Comparison of ENCODE assay signal across 8 mouse cellular contexts in the genomic region with DNA sequence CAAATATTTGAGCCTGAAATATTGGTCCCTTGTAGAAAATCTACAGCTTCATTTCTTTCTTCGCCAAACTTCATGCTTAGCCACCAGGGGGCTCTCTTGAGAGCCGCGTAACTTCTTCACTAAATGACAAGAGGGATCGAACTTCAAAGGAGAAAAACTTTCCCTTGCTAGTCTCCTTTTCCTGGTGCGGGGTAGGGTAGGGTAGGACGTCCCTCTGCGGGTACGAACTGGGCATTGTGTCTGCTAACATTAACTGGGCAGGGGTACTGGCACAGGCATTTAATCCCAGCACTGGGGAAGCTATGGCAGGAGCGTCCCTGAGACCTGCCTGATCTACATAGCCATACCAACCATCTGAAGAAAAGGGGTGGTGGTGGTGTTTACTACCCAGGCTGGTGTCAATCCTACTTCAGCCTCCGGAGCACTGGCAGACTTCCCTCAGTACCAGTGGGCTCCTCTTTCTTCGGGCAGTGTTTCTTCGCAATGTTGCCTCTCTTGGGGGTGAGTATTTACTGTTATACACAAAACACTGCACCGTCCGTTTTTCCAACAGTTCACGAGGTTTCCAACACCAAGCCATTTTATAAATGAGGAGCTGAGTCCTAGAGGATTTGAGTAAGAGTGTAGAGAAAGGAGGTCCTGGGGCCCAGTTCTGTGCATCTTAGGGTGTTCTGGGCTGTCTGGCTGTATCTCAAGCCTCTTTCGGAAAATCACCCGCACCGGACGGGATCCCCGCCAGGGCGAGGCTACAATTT. TPM values are rescaled to one million over a fixed set of nuclear protein-coding genes. Genes with fewer than 3 reads are reported as not detected.
DNase-seq lines count a peak whose midpoint lies in the region; ATAC-seq and TF ChIP-seq lines count a peak whose summit lies in the region.

No protein-coding gene starts in this region.

- ATAC-seq in CD4-positive, CD25-positive, alpha-beta regulatory T cell, adult 4 months = peak; percentile 57
- no peak for ATAC-seq in neural tube, embryonic 12.5 days (ENCODE audit: low FRiP score, low read depth)

- H3K9me3 ChIP-seq in neural tube, embryonic 12.5 days = no peaks in the 10 kb centered on the region

- intact Hi-C loops in heart, adult 2 months (cut with DNase I) = loop anchor here (1.0 to 10.0 kb wide), 3 partner anchors 17 to 206 kb away; no protein-coding TSS in a partner anchor

- H3K9ac ChIP-seq in heart, adult 2 months (ENCODE audit: low read depth, low read length) = peak overlapping the region; percentile 28
- H3K9ac ChIP-seq in neural tube, embryonic 12.5 days = 0 out of 2 replicates have a peak overlapping the region, but pooled peaks have one; percentile 92

- H3K79me2 ChIP-seq in heart, adult 2 months (replicated peaks; ENCODE audit: control insufficient read depth, insufficient read depth, low read length) = no peaks in the 10 kb centered on the region

- peak; percentile 86 for TF ChIP-seq CTCF in heart, adult 2 months (IDR thresholded peaks at IDR 0.05)
- peak; percentile 56 for TF ChIP-seq CTCF in kidney, adult 2 months (conservative IDR thresholded peaks at IDR 0.05; ENCODE audit: insufficient read depth, insufficient read length, low read depth, low read length)

- H3K27me3 ChIP-seq in heart, adult 2 months (ENCODE audit: control insufficient read depth, insufficient read depth, low read length) = no peaks in the 10 kb centered on the region
- H3K27me3 ChIP-seq in kidney, adult 2 months (replicated peaks; ENCODE audit: control insufficient read depth, insufficient read depth, low read length) = no peaks in the 10 kb centered on the region
- no peaks in the 10 kb centered on the region for H3K27me3 ChIP-seq in neural tube, embryonic 12.5 days (replicated peaks)

- under 1% methylated on average over 21 of the region's 21 CpGs for WGBS in heart, adult 2 months
- 1% methylated on average over 21 of the region's 21 CpGs for WGBS in kidney, adult 2 months
- WGBS in neural tube, embryonic 12.5 days = under 1% methylated on average over 21 of the region's 21 CpGs

- TF ChIP-seq EP300 in heart, adult 2 months (IDR thresholded peaks at IDR 0.05; ENCODE audit: insufficient read depth, low read depth, low read length) = no peak

- TF ChIP-seq POLR2A in heart, adult 2 months (IDR thresholded peaks at IDR 0.05; ENCODE audit: insufficient read depth, low read depth, low read length) = no peak
- TF ChIP-seq POLR2A in kidney, adult 2 months (IDR thresholded peaks at IDR 0.05; ENCODE audit: low read depth, low read length) = no peak

- peak; percentile 70 for DNase-seq in 416B (ENCODE audit: low read depth)
- peak; percentile 51 for DNase-seq in c-Kit-positive CD71-positive TER-119-positive erythroid progenitor cells, embryonic 14.5 days (ENCODE audit: low spot score)
- peak; percentile 53 to 67 for DNase-seq in heart, adult 2 months
- DNase-seq in kidney, adult 2 months = peak; percentile 73
- peak; percentile 40 to 62 for DNase-seq in lung, adult 18-20 months
- DNase-seq in urinary bladder, adult 18-20 months (ENCODE audit: low spot score in 2 of 2) = no peak

- peak overlapping the region; percentile 83 for H3K27ac ChIP-seq in heart, adult 2 months
- no peak overlapping the region for H3K27ac ChIP-seq in kidney, adult 2 months (ENCODE audit: insufficient read depth, low read depth, low read length)
- no peak overlapping the region for H3K27ac ChIP-seq in neural tube, embryonic 12.5 days

- H3K4me3 ChIP-seq in heart, adult 2 months = peak overlapping the region; percentile 74
- H3K4me3 ChIP-seq in kidney, adult 2 months (ENCODE audit: insufficient read depth, low read depth, low read length) = peak overlapping the region; percentile 57
- peak overlapping the region; percentile 78 for H3K4me3 ChIP-seq in neural tube, embryonic 12.5 days

- H3K36me3 ChIP-seq in heart, adult 2 months (ENCODE audit: control insufficient read depth, insufficient read depth, low read length) = no peaks in the 10 kb centered on the region
- H3K36me3 ChIP-seq in kidney, adult 2 months (ENCODE audit: control insufficient read depth, insufficient read depth, low read length) = no peaks in the 10 kb centered on the region
- peaks cover 2% of the 10 kb centered on the region for H3K36me3 ChIP-seq in neural tube, embryonic 12.5 days

- H3K4me2 ChIP-seq in neural tube, embryonic 12.5 days (replicated peaks) = peak overlapping the region; percentile 94

- peaks cover 7% of the 10 kb centered on the region for H3K4me1 ChIP-seq in heart, adult 2 months (ENCODE audit: control insufficient read depth, insufficient read depth, low read length)
- no peaks in the 10 kb centered on the region for H3K4me1 ChIP-seq in kidney, adult 2 months (ENCODE audit: control insufficient read depth, insufficient read depth, low read length)
- peaks cover 51% of the 10 kb centered on the region for H3K4me1 ChIP-seq in neural tube, embryonic 12.5 days

RNA-seq across cellular contexts. Expression of gene Nes, which starts 0.5 kb away (rescaled TPM):
- not detected for polyA plus RNA-seq in CD4-positive, CD25-positive, alpha-beta regulatory T cell, adult 4 months (2017; shearing (Covaris generic))
- 10 to 100 TPM; 14.7 to 22.8 TPM for total RNA-seq in heart, adult 2 months (2021)
- 6.2 and 10.0 TPM in 2 replicates for polyA plus RNA-seq in heart, adult 2 months (2012; rRNA removed)
- 7.2 and 7.5 TPM in 2 replicates for polyA plus RNA-seq in kidney, adult 2 months (2012; rRNA removed)
- polyA plus RNA-seq in neural tube, embryonic 12.5 days (2016; fragmentation: Nextera tagmentation; extraction: Ambion mirVana) = 140 and 169 TPM in 2 replicates

RNA-seq across cellular contexts. Expression of gene Crabp2, which starts 21.9 kb away (rescaled TPM):
- not detected for polyA plus RNA-seq in CD4-positive, CD25-positive, alpha-beta regulatory T cell, adult 4 months (2017; shearing (Covaris generic))
- total RNA-seq in heart, adult 2 months (2021) = under 1 TPM in 1 of 2 experiments, not detected in 1; 0.25 TPM
- polyA plus RNA-seq in heart, adult 2 months (2012; rRNA removed) = not detected in 2 replicates
- 0.88 and 0.94 TPM in 2 replicates for polyA plus RNA-seq in kidney, adult 2 months (2012; rRNA removed)
- polyA plus RNA-seq in neural tube, embryonic 12.5 days (2016; fragmentation: Nextera tagmentation; extraction: Ambion mirVana) = 372 and 405 TPM in 2 replicates

RNA-seq across cellular contexts. Expression of gene Bcan, which starts 29.7 kb away (rescaled TPM):
- polyA plus RNA-seq in CD4-positive, CD25-positive, alpha-beta regulatory T cell, adult 4 months (2017; shearing (Covaris generic)) = not detected
- total RNA-seq in heart, adult 2 months (2021) = under 1 TPM in 1 of 2 experiments, not detected in 1; 0.09 TPM
- polyA plus RNA-seq in heart, adult 2 months (2012; rRNA removed) = 0.32 and 0.55 TPM in 2 replicates
- polyA plus RNA-seq in kidney, adult 2 months (2012; rRNA removed) = 0.34 and 0.48 TPM in 2 replicates
- 2.4 and 4.1 TPM in 2 replicates for polyA plus RNA-seq in neural tube, embryonic 12.5 days (2016; fragmentation: Nextera tagmentation; extraction: Ambion mirVana)

RNA-seq across cellular contexts. Expression of gene Rrnad1, which starts 39.8 kb away (rescaled TPM):
- 10 to 100 TPM; 24.4 to 28.2 TPM for polyA plus RNA-seq in CD4-positive, CD25-positive, alpha-beta regulatory T cell, adult 4 months (2017; shearing (Covaris generic))
- 1 to 10 TPM; 4.7 to 5.5 TPM for total RNA-seq in heart, adult 2 months (2021)
- 17.2 and 18.7 TPM in 2 replicates for polyA plus RNA-seq in heart, adult 2 months (2012; rRNA removed)
- 19.3 and 27.3 TPM in 2 replicates for polyA plus RNA-seq in kidney, adult 2 months (2012; rRNA removed)
- polyA plus RNA-seq in neural tube, embryonic 12.5 days (2016; fragmentation: Nextera tagmentation; extraction: Ambion mirVana) = 22.2 TPM in 2 replicates

RNA-seq across cellular contexts. Expression of gene Isg20l2, which starts 40.2 kb away (rescaled TPM):
- polyA plus RNA-seq in CD4-positive, CD25-positive, alpha-beta regulatory T cell, adult 4 months (2017; shearing (Covaris generic)) = 10 to 100 TPM in 1 of 2 experiments, 1 to 10 TPM in 1; 8.5 to 15.1 TPM
- total RNA-seq in heart, adult 2 months (2021) = 10 to 100 TPM; 10.6 to 10.9 TPM
- polyA plus RNA-seq in heart, adult 2 months (2012; rRNA removed) = 6.2 and 10.8 TPM in 2 replicates
- 11.0 and 11.5 TPM in 2 replicates for polyA plus RNA-seq in kidney, adult 2 months (2012; rRNA removed)
- 60.7 and 64.1 TPM in 2 replicates for polyA plus RNA-seq in neural tube, embryonic 12.5 days (2016; fragmentation: Nextera tagmentation; extraction: Ambion mirVana)

Comparison
In these comparisons a context has a peak if more than half of its experiments do, and no peak if none do; other contexts are left out.
1. DNase-seq: peak in 416B (single experiment), c-Kit-positive CD71-positive TER-119-positive erythroid progenitor cells, embryonic 14.5 days (single experiment), heart, adult 2 months (2 of 2), kidney, adult 2 months (single experiment) and lung, adult 18-20 months (2 of 2); none in urinary bladder, adult 18-20 months (0 of 2).
2. RNA of gene Nes, which starts 0.5 kb away (polyA plus RNA-seq): 140 to 169 TPM in neural tube, embryonic 12.5 days; 7.2 to 7.5 TPM in kidney, adult 2 months, 6.2 to 10.0 TPM in heart, adult 2 months and not detected in CD4-positive, CD25-positive, alpha-beta regulatory T cell, adult 4 months; every median in the first group is over 10 times any median in the second.
3. RNA of gene Crabp2, which starts 21.9 kb away (polyA plus RNA-seq): 372 to 405 TPM in neural tube, embryonic 12.5 days; 0.88 to 0.94 TPM in kidney, adult 2 months, not detected in heart, adult 2 months and not detected in CD4-positive, CD25-positive, alpha-beta regulatory T cell, adult 4 months; every median in the first group is over 100 times any median in the second.
4. Peak in every context shown above with its lines, with median percentiles within 50 percentile points of each other: H3K4me3 ChIP-seq.